Mouse (Mus musculus): ENCODE results near the gene Clpb.

GRCm38 (mm10) chr7:101666581-101666980, 3.1 kb downstream of the Clpb start:
- TF ChIP-seq CTCF (IDR thresholded peaks at IDR 0.05; ENCODE audit: control insufficient read depth, insufficient read depth, low read length) (peak; percentile 32; the same call in 1 of the 2 replicates), POLR2A (IDR thresholded peaks at IDR 0.05; ENCODE audit: borderline replicate concordance, control insufficient read depth, low read depth, low read length) (no peak)

Data from bone marrow, adult 2 months (tissue).